Mouse (Mus musculus) heart, adult 8-10 months (tissue): ENCODE measurements around the gene Runx1. TPM values are rescaled to one million over a fixed set of nuclear protein-coding genes. Genes with fewer than 3 reads are reported as not detected.

Experiments used
- DNase-seq: peaks from one replicate; pipeline ENCODE4 v3.0.0; 2022; ENCODE audit warnings: low spot score
- total RNA-seq, 4 experiments: library from RNA; stranded (reverse); gene quantifications; 2 replicates each; pipeline ENCODE4 v1.2.4; 2022

Gene Runx1
- total RNA-seq, 4 experiments from 2014 or later = 1.3 to 3.3 (median 1.7) TPM

DNA sequence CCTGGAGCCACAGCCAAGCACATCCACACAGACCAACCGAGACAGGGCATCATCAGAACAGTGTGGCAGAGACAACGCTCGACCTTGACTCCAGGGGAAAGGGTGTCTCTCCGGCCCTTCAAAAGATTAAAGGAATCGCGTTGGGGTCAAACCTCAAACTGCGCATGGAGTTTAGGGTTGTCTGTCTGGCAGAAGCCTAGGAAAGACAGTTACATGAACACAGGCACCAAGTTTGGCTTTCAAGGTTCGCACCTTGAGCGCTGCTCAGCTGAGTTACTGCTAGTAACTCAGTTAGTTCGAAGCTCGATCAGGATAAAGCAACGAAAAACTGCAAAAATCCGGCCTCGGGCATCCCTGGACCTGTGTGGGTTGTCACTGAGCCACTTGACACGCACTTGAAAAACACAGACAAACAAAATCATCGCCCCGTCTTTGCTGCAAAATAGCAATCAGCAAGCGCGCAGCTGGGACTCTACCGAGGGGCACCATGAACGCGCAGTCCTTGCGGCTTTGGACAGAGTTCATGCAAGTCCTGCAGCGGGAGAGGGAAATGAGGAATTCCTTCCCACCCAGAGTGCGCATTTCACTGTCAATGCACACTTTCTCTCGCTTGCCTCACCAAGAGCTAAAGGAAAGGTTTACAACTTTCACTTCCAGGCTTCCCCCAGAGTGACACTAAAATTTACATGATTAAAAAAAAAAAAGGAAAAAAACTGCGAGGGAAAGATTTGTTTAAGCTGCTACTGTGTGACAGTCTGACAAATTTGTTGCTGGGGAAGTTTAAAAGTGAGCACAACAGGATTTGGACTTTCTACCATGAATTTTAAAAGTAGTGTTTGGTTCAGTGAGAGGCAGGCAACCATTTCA, 126.2 kb downstream of the Runx1 start:
- DNase-seq = no peak

DNA sequence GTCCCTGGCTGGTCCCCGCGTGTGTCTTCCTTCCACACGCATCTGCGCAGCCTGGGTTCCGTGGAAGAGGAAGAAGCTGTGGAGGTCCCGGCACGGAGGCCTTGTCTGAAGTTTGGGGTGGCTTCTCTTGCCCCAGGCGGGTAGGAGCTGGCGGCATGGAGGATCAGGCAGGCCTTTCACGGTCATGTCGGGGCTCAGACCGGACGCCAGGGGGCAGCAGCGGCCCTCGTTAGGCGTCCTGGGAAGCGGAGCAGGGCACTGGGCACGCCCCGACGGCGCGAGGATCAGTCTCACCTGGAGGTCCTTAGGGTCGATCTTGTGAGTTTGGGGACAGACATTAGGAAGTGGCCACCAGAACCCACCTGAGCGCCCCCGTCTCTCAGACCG, 127.3 kb downstream of the Runx1 start:
- DNase-seq = peak; percentile 82

DNA sequence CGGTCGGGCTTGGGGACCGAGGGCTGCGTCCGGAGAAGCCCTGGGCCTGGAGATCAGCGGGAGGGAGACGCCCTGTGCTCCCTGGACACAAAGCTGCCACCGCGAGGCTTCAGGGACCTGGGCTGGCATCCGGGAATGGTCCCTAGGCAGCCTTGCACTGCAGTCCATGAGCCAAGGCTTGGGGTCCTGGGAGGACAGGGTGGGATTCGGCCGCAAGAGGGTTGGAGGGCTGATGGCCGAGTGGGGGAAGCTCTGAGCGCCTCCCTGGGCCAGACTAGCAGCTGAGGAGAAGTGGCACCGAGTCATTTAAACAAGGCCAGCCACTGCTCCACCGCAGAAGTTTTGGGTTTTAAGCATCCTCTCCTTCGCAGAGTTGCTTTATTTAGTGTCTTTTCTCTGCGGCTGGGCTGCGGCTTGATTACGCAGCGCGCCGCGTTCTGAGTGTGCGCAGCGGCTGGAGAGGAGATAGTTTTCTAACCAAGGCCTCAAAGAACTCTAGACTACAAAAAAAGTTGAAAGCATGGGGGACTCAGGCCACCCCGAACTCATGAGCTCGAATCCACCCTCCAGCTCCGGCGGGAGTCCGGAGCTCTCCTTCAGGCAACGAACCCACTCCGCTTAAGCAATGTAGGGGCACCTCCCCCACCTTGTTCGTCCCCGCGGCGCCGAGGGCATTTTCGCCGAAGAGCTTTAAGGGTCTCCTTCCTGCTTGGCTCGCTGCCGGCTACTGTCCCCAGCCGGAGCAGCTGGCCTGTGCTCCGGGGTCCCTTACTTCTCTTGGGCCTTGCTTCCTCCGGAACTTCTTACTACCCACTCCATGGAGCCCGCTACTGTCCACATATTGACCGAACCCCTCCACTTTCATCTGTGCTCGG, 128.0 kb downstream of the Runx1 start:
- DNase-seq = peak; percentile 33

DNA sequence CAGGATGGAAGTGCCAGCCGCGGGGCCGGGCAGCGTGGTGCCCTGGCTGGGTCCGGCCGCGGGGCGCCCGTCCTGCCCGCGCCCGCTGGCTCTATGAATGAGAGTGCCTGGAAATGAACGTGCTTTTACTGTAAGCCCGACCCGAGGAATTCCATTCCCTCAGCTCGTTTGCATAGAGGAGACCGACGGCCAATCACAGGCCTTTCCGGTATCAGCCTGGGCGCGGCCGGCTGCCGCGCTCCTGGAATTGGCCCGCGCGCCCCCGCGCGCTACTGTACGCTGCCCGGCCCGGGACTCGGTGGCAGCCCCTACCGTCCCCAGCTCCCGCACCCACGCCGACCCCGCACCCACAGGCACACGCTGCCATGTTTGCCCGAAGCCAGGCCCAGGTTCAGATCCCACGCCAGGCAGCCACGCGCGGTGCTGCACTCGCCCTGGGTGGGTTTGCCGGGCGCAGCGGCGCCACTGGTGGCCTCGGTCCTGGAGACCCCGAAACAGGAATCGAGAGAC, 128.7 kb downstream of the Runx1 start:
- peak; percentile 85 for DNase-seq

DNA sequence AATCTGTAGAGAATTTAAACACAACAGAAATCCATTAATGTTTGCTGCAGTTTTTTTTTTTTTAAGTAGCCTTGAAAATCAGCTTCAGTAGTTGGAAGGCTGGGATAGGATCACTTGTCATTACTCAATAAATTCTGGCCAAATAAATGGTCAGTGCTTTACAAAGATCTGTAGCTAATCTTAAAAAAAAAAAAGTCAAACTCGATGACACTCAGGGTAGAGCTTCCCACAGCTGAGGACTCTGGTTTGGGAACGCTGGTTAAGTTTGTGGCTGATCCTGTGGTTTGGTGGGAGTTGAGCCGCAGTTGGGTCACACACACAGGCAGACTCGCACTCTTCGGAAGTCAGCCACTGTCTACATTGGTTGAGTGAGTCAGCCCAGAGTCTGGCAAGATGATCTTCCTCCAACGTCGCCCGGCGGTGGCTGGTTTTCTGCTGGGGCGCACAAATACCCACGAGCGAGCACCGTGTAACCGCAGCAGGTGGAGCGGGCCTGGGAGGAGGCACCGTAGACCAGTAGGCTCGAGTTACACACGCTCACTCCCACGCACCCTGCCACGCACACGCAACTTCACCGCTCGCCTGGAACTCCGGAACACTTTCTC, 129.4 kb downstream of the Runx1 start:
- DNase-seq = peak; percentile 34

DNA sequence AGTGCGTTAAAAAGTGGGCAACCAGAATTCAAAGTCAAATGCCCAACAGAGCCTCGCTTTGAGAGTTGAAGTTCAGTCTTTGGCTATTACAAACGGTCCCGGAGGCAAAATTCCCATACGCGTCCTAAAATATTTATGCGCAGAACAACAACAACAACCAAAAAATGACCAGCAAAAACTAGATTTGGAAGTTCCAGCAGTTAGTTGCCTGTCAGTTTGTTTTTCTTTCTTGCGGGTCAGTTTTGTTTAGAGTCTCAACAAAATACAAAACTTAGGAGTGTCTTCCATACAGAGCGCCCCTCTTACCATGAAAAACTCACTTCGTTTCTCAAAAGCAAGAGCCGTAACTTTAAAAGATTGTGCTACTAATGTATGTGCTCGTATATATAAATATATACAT, 130.0 kb downstream of the Runx1 start:
- DNase-seq = no peak

DNA sequence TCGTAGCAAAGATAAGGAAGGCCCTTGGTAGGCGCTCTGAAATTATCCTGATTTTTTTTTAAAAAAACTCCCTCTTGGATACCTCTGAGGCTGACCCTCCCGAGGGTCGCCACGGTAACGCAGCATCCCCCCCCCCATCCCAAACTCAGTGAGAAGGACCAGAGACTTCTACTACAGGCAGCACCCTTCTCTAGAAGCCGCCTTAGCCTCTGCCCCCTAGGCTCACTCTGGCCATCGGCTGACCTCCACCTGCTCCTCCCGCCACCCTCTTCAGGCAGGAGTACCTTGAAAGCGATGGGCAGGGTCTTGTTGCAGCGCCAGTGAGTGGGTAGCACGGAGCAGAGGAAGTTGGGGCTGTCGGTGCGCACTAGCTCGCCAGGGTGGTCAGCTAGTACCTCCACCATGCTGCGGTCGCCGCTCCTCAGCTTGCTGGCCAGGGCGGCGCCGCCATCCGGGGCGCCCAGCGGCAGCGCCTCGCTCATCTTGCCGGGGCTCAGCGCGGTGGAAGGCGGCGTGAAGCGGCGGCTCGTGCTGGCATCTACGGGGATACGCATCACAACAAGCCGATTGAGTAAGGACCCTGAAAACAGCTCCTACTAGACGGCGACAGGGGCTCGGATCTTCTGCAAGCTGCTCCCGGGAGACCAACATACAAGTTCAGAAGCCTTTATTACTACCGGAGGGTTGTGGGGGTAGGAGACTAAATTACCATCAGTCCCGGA, 130.6 kb downstream of the Runx1 start:
- DNase-seq = no peak

DNA sequence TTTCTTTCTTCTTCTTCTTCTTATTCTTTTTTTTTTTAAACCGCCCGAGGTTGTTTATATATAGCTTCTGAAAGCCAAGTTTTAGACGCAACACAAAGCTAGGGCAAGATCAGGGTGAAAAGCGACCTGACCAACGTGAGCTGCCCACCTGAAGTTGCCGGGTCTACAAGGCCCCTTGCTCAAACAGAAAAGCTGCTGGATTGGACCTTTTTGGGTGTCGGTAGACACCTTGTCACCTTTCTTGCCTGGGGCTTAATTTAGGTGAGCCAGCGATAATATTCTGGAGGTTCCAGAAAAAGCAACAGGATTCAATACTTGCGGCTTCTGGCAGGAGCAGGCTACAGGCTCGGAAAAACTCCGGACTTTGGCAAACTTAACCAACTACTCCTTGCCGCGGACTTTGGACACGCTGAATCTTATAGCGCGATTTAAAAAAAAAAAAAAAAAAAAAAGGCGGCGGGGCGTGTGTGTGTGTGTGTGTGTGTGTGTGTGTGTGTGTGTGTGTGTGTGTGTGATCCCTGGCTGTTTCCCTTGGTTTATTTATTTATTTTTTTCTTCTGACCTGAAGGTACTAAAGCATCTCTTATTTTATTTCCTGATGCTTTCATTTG, 131.3 kb downstream of the Runx1 start:
- DNase-seq = no peak

DNA sequence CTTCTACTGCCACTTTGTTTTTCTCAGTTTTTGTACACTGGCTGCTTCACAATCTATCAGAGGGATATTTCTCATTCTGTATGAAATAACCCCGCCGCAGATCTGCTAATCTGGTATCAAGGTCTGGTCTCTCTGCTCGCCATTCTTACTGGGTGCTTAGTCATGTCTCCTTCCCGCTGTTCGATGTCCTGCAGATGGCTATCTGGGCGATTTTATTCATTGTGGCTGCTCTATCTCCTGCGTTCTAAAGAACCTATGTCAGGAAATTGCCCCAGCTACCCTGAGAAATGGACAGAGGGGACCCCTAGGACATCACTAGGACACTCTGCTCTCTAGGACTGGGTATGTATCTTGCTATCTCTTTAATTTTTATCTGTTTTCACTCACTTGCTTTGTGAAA, 135.2 kb downstream of the Runx1 start:
- no peak for DNase-seq

DNA sequence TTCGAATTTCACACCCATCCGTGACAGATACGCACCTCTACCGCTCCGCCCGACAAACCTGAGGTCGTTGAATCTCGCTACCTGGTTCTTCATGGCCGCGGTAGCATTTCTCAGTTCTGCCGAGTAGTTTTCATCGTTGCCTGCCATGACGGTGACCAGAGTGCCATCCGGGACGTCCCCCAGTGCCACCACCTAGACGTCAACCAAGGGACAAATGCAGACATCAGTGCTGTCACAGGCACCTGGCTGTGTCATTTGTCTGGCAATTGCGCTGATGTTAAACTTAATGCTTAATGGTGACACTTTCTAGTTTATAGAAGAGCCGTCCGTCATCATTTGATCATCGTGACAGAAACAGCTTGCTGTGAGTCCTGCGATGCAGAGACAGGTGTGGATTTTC, 137.0 kb downstream of the Runx1 start:
- DNase-seq = no peak

DNA sequence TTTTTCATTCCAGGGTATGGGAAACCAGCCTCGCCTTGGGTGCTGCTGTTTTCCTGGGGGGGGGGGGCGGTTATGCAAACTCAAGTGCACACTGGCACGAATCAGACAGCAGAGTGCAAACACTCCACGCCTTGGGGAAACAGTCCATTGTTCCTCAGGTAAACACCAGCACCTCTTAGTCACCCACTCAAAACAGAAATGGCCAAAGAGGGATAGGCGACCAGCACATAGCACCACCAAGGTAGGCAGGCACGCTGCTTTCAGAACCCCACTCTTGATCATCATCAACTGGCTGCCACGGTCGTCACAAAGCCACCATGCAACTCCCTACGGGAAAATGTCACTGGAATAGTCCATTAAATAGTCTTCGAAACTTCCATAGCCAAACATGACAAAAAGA, 139.0 kb downstream of the Runx1 start:
- DNase-seq = no peak

DNA sequence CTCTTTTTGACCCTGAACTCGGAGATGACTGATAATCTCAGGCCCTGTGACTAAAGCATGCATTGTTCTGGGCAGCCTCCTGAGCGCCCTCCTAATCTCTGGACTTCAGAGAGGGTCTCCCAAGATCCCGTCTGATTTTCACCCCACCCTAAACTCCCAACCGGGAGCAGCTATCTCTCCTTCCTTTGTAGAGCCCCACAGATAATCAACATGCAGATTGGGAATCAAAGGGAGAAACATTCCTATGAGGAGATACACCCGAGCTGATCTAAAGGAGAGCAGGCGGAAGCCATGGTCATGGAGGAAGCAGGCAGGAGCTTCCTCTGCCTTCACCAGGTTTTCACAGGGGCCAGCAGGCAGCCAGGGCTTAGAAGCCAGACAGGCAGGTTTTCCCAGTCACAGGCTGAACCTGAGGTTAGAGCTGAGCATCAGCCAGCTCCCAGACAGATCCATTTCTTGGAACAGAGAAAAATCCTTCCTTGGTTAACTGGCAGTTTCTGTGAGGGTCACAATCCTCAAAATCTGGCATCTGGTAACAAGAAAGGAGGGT, 140.1 kb downstream of the Runx1 start:
- DNase-seq = no peak

DNA sequence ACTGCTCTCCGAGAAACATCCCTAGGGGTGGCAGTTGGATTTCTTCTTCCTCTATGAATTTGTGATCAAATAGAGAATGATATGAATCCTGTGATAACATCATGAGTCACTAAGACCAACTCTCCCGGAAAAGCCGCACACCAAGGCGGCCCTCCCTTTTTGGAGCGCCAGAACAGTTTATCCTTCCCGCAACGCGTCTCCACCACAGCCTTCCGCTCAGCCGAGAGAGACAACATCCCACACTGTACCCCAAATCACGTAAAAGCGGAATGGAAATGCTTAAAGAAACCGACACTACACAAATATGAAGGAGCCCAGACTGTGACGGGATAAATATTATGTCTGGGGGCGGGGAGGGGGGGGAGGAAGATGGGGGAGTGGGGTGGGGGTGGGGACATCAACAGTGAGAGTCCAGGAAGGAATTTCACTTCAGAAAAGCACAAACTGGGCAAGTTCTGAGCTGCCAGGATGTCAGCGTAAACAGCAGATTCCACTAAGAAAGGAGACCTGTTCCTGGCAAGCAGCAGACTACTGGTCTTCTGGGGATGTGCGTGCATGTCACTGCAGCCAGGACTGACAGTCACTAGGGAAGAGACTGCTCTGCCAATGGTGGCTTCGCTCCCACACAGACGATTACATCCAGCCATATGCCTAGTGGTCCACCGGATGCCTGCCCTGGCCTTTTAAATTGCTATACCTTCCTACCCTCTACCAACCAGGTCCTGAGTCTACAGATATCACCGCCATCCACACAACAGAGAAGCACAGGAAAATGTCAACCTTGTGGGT, 141.3 kb downstream of the Runx1 start:
- DNase-seq = no peak

DNA sequence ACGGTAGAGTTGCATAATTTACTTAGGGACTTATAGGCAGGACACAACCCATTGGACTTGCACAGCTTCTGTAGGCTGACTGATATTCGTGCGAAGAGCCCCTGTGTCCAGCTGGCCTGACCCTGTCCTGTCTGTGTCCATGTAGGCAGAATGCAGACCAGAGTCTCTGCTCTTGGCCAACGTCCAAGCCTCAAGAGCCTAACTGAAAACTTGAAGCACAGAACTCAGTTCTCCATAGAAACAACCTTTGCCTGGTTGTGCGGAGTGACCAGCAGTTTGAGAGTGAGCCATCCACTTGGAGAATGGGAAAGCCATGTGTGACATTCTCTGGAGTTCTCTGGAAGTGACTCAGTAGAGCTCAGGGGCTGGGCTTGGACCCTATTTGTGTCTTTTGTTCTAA, 149.3 kb downstream of the Runx1 start:
- DNase-seq = no peak

DNA sequence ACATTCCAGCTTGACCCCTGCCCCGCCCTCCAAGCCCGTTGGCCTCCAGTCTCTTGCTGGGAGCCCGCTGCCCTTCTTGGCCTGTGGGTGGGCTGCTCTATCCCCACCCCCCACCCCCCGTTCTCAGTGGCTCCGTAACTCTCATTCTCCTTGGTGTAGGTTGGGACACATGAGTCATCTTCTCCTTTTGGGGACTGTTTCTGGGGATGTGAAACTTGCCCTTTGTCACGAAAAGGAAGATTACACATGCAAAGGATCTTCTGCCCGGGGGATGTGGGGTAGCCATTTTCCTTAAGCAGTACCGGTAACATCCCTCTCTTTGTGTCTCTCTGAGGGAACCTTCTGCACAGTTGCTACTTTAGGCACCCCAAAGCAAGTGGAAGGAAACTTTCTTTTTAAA, 150.3 kb downstream of the Runx1 start:
- no peak for DNase-seq

DNA sequence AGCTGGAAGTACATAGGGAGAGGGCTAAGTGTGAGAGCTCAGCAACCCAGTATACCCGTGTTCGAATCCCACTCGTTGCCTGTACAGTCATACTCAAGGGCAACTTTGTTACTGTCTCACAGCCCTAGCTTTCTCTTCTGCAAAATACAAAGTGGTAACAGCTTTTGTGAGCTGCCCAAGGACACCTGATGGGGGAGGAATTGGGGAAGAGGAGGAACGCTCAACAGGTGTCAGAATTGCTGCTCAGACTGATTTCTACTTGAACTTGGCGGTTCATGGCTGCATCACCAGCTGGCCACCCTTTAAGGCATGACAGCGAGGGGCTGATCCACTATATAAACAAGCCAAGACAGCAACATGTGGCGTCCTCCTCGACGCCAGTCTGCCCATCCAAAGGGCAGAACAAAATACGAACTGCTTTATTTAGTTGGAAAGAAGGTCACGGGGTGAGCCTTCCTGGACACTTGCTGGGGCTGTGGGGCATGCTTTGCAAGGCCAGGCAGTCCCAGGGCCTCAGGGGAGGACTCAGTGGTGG, 151.0 kb downstream of the Runx1 start:
- no peak for DNase-seq

DNA sequence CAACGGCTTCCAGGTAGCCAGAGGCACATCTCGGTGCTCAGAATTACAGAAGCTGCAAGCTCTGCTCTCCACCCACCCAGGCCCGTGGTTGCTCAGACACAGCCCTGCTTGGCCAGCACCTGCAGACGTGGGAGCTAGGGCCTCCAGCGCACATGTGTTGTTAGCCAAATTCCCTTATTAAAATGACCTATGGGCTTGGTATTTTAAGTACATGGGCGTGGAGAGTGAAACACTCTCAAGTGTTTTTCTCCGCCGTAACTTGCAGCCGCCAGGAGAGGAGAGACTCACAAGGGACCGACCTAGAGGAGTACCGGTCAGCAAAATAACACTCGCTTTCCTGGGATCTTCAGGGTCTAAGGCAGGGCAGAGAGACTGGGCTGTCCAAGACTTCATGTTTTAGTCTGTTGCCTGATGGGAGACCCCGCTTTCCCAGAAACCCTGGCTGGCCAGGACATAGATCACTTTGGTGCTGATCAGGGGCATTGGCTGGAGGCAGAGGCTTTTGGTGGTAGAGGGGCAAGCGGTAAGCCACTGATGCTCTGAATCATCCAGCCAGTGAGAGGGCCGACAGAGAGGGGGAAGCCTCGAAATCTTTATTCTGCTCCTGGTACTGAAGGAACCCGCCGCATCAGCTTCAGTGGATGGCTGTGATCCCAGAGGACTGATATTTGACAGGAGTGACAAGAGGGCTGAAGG, 151.7 kb downstream of the Runx1 start:
- DNase-seq = no peak

DNA sequence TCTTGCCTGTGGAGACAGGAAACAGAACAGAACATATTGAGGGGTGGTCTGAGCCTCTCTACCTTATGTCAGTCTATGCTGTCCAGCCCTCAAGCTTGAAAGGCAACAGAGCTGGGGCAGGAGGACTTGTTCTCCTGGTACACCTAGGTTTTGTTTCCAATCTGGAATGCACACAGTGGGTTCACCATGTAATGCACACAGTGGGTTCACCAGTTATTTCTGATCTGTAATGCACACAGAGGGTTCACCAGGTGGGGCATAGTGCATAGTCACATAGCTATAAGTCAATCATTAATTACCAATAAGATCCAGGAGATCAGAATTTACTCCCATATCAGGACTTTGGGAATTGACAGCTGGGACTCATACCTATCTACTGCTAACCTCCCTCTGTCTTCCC, 157.1 kb downstream of the Runx1 start:
- no peak for DNase-seq

DNA sequence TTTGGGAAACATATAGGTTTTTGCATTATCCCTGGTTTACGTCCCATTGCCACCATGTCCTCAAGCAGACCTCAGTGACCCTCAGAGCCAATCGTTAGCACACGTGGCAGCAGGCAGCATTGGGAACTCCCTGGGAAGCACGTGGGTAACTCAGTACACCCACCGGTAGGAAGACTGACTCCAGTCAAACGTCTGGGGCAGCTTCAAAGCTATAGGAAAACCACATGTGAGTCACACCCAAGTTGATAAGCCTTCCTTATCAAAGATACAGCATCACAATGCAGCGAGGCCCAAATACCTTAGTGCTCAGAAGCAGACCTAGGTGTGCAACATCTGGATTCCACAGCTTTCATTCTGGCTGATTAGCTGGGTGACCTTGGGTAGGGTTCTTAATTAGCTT, 164.2 kb downstream of the Runx1 start:
- DNase-seq = no peak
